Mouse (Mus musculus) limb, embryonic 15.5 days (tissue): ENCODE measurements around the gene 4931422A03Rik. TPM values are rescaled to one million over a fixed set of nuclear protein-coding genes. Genes with fewer than 3 reads are reported as not detected.
"Not testable (repeated sequence)": the region's sequence is repeated elsewhere in the genome, so short reads cannot be mapped to it uniquely, and the experiment has no call there.

Experiments
- ATAC-seq: fragments of 200-750 bp; cut with Nextera tagmentation; 2 replicates; pipeline ENCODE4 v1.8.0; 2017; ENCODE audit warnings: low read depth, moderate TSS enrichment; ENCODE audit not compliant: insufficient number of reproducible peaks, low FRiP score, low TSS enrichment
- H3K27ac ChIP-seq: fragments of 300-500 bp; sonication (generic); 2 replicates; pipeline ENCODE4 v1.5.1; 2015; ENCODE audit warnings: moderate library complexity, mild to moderate bottlenecking, inconsistent platforms
- H3K27me3 ChIP-seq: fragments of 300-500 bp; sonication (generic); 2 replicates; pipeline ENCODE4 v1.6.1; 2015; ENCODE audit warnings: inconsistent platforms
- H3K36me3 ChIP-seq: fragments of 300-500 bp; sonication (generic); 2 replicates; pipeline ENCODE4 v1.6.1; 2015; ENCODE audit warnings: inconsistent platforms
- H3K4me1 ChIP-seq: fragments of 300-500 bp; sonication (generic); 2 replicates; pipeline ENCODE4 v1.6.1; 2015; ENCODE audit warnings: inconsistent platforms
- H3K4me2 ChIP-seq: fragments of 300-500 bp; sonication (generic); 2 replicates; pipeline ENCODE4 v1.6.1; 2015; ENCODE audit warnings: mild to moderate bottlenecking, inconsistent platforms
- H3K4me3 ChIP-seq: fragments of 300-500 bp; sonication (generic); 2 replicates; pipeline ENCODE4 v1.5.1; 2015; ENCODE audit warnings: mild to moderate bottlenecking, inconsistent platforms
- H3K9ac ChIP-seq: fragments of 300-500 bp; sonication (generic); 2 replicates; pipeline ENCODE4 v1.6.1; 2015; ENCODE audit warnings: inconsistent platforms
- H3K9me3 ChIP-seq: fragments of 300-500 bp; sonication (generic); 2 replicates; pipeline ENCODE4 v1.6.1; 2016; ENCODE audit warnings: inconsistent platforms
- WGBS: fragments of 180-500 bp; shearing (Covaris S2); methylation state at CpG from one replicate; pipeline ENCODE4 v1.1.7; 2015; 5-methylcytosine and 5-hydroxymethylcytosine counted together
- polyA plus RNA-seq: library from polyadenylated mRNA; unstranded; fragments of >200 nt; fragmentation: Nextera tagmentation; extraction: Ambion mirVana; gene quantifications from 2 replicates; pipeline ENCODE4 v1.2.1, GENCODE M21; 2015

Gene 4931422A03Rik
- 2.3 TPM in 2 replicates for polyA plus RNA-seq

DNA sequence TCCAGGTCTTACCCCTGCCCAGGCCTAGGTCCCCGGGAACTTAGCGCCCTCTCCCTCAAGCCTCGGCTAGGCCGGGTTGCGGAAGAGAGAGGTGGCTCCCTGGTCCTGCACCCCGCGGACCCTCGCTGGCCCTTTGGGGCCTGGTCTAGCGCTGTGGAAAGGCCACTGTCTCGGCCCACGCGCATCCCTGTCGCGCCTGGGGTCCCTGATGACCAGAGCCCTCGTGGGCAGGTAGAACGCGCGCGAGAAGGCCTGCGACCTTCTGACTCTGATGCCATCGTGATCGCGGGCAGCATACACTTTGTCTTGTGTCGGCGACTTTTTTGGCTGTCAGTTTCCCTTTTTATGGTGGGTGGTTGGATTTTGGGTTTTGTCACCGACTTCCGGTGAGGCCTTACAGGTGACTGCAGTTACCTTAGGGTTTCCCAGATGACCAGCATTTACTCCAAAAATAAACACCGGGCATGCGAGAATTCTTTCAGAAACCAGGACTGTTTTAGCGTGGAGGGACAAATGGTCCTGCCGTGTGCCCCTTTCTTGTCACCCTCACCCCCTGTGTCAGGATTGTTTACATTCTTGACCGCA is at the start of gene 4931422A03Rik:
Gene 4931422A03Rik, minus strand, starts transcription at position 223 of the 585 bp plus-strand sequence.
- peak; percentile 32 for ATAC-seq
- H3K27me3 ChIP-seq: no peaks in the 10 kb centered on the region
- under 1% methylated on average over 32 of the region's 32 CpGs for WGBS
- H3K36me3 ChIP-seq: peaks cover 5% of the 10 kb centered on the region
- H3K27ac ChIP-seq: peak within 1 kb of the TSS; percentile 44
- H3K4me2 ChIP-seq: peak within 1 kb of the TSS; percentile 75
- H3K9me3 ChIP-seq: no peaks in the 10 kb centered on the region
- peak within 1 kb of the TSS; percentile 81 for H3K4me3 ChIP-seq
- peak within 1 kb of the TSS; percentile 91 for H3K9ac ChIP-seq
- peaks cover 15% of the 10 kb centered on the region; the same call in 1 of the 2 replicates for H3K4me1 ChIP-seq

DNA sequence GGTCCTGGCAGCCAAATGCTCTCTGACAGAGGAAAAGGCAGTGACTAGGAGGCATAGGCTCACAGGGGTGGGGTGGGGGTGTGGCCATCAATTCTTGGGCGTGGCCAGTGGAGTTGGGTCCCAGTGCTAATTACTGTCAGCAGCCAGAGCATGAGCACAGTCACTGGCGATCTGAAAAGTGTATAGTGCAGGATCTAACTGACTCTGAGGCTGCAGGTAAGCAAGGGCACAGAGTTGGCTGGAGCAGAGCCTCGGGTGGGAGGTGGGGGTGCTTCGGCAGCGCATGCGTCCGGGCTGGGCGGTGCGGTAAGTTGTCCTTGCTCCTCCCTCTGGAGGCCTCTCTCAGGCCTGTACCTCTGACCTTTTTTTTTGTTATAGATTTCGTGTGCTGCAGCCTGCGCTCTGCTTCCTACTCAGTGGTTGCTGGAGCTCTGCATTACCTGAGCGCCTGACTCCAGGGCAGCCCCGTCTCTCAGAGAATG is 41.6 kb upstream of the 4931422A03Rik start, which contains the start of gene Cd59b:
Gene Cd59b, plus strand, starts transcription at position 146 of the 482 bp plus-strand sequence.
- Histone ChIP-seq H3K4me1 (peaks cover 6% of the 10 kb centered on the region; the same call in 1 of the 2 replicates), H3K36me3 (0 out of 2 replicates have a peak, but pooled peaks cover 3% of the 10 kb centered on the region), H3K27ac (peak within 1 kb of the TSS; percentile 79; the same call in 1 of the 2 replicates), H3K4me2 (peak within 1 kb of the TSS; percentile 61), H3K9ac (peak within 1 kb of the TSS; percentile 31; the same call in 1 of the 2 replicates), H3K27me3 (no peaks in the 10 kb centered on the region), H3K9me3 (peaks cover 4% of the 10 kb centered on the region; the same call in 1 of the 2 replicates), H3K4me3 (peak within 1 kb of the TSS; percentile 45)
- ATAC-seq: peak; percentile 75; the same call in 1 of the 2 replicates
- 7% methylated on average over 13 of the region's 13 CpGs for WGBS

DNA sequence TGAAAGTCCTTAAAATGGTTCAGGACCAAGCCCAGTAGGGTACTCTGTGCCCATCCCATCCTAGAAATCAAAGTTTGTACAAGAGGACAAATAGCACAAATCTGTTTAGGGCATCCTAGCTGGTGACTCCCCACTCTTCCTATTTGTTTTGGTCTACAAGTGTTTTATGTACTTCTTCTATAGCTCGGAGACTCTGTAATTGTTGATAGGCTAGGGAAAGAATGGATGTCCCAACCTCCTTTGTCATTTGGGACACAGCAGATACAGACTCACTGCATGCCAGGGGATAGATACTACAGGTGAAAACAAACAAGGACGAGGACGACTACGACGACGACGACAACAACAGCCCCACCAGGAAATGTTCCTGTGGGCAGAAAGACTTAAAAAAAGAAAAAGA is 40.3 kb upstream of the 4931422A03Rik start, which contains the start of gene Gm10799:
Gene Gm10799, minus strand, starts transcription at position 101 of the 400 bp plus-strand sequence.
- not testable (repeated sequence) for H3K36me3 ChIP-seq, H3K4me3 ChIP-seq, H3K27me3 ChIP-seq, H3K9ac ChIP-seq, H3K9me3 ChIP-seq, H3K4me1 ChIP-seq, H3K27ac ChIP-seq, ATAC-seq, H3K4me2 ChIP-seq
- 77% methylated on average over 7 of the region's 7 CpGs for WGBS

DNA sequence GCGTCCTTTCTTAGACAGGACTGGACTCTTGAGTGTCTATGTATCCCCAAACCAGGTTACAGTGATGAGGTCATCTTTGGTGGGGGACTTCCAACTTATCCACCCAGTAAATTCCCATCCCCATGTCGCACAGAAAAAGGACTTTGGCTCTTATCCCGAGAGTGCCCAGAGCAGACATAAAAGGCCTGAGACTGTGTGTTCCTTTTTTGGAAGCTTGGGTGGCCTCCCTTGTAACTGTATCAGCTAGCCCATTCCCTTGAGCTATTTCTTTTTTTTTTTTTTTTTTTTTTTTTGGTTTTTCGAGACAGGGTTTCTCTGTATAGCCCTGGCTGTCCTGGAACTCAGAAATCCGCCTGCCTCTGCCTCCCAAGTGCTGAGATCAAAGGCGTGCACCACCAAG is 37.4 kb upstream of the 4931422A03Rik start, which contains the start of gene Gm10912:
Gene Gm10912, plus strand, starts transcription at position 301 of the 400 bp plus-strand sequence.
- not testable (repeated sequence) for ATAC-seq, H3K4me3 ChIP-seq, H3K27me3 ChIP-seq, H3K9ac ChIP-seq, H3K27ac ChIP-seq, H3K4me2 ChIP-seq, H3K9me3 ChIP-seq, H3K4me1 ChIP-seq
- WGBS: 76% methylated on average over 6 of the region's 6 CpGs
- H3K36me3 ChIP-seq: peaks cover 14% of the 10 kb centered on the region

DNA sequence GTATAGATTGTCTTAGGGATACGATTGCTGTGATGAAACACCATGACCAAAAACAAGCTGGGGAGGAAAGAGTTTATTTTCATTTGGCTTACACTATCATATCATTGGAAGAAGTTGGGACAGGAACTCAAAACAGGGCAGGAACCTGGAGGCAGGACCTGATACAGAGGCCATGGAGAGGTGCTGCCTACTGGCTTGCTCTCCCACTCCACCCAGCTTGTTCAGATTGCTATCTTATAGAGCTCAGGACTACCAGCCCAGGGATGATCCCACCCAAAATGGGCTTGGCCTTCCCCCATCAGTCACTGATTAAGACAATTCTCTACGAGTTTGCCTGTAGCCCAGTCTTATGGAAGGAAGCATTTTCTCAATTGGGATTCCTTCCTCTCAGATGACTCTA is 36.0 kb upstream of the 4931422A03Rik start:
- Histone ChIP-seq H3K4me1 (no peaks in the 10 kb centered on the region), H3K9me3 (no peaks in the 10 kb centered on the region), H3K4me2 (no peak overlapping the region), H3K27me3 (no peaks in the 10 kb centered on the region), H3K4me3 (no peak overlapping the region), H3K36me3 (peaks cover 20% of the 10 kb centered on the region), H3K9ac (no peak overlapping the region), H3K27ac (no peak overlapping the region)
- no peak for ATAC-seq
- WGBS: 76% methylated on average over 2 of the region's 2 CpGs

DNA sequence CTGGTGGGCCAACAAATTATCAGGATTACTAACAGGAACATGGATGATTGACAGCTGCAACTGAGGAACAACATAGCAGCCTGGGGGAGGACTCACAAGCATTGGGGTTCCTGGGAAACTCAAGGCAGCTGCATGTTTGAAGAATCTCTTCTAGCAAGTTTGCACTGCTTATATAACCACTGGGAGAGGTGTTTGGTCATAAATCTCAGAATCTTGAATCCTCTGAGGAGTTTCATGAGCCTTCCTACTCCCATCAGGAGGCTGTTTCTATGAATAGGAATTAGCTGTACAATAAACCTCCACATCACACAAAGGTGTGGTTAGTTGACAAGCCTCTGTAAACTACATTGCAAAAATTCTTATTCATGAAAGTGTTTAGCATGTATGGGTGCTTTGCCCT is 34.5 kb upstream of the 4931422A03Rik start:
- peaks cover 27% of the 10 kb centered on the region for H3K36me3 ChIP-seq
- H3K9ac ChIP-seq: no peak overlapping the region
- no peak overlapping the region for H3K4me2 ChIP-seq
- no peaks in the 10 kb centered on the region for H3K9me3 ChIP-seq
- H3K27ac ChIP-seq: no peak overlapping the region
- H3K27me3 ChIP-seq: no peaks in the 10 kb centered on the region
- no peaks in the 10 kb centered on the region for H3K4me1 ChIP-seq
- ATAC-seq: no peak
- H3K4me3 ChIP-seq: no peak overlapping the region

DNA sequence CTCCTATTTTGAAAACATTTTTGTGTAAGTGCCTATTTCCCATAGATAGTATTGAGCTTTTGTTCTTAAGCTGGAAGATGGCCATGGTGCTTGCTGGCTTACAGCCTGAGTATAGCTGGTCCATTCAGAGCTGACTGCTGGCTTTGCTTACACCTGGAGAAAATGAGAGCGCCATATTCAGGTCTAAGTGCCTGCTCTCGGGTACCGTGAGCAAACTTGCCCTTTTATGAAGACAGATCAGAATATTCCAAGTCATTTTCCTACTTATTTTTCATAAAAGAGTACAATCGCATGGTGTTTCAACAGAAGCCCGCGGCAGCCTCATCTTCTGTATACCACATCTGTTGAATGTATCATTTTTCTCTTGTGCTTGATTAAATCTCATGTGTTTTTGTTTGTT is 32.8 kb upstream of the 4931422A03Rik start:
- WGBS: 94% methylated on average over 6 of the region's 6 CpGs
- no peak overlapping the region for H3K4me2 ChIP-seq
- no peak overlapping the region for H3K27ac ChIP-seq
- H3K9ac ChIP-seq: no peak overlapping the region
- peaks cover 27% of the 10 kb centered on the region for H3K36me3 ChIP-seq
- no peaks in the 10 kb centered on the region for H3K27me3 ChIP-seq
- no peaks in the 10 kb centered on the region for H3K9me3 ChIP-seq
- no peaks in the 10 kb centered on the region for H3K4me1 ChIP-seq
- H3K4me3 ChIP-seq: no peak overlapping the region
- ATAC-seq: no peak

DNA sequence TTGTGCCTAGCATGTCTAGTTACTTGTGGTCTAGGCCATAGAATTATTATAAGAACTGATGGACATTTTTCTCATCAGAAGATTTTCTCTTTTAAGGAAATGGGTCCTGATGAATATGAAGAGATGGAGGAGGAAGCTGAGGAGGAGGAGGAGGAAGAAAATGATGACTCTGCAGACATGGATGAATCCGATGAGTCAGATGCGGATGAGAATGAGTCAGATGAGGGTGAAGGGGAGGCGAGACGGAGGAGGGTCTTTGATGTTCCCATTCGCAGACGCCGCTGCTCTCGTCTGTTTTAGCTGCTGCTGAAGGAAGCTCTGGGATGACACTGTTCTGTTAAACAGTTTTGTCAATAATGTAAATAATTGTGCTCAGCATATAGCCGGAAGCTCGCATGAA is 31.6 kb upstream of the 4931422A03Rik start:
- Histone ChIP-seq H3K9me3 (no peaks in the 10 kb centered on the region), H3K4me2 (no peak overlapping the region), H3K9ac (no peak overlapping the region), H3K36me3 (peaks cover 34% of the 10 kb centered on the region), H3K4me1 (no peaks in the 10 kb centered on the region), H3K27me3 (no peaks in the 10 kb centered on the region), H3K4me3 (no peak overlapping the region), H3K27ac (no peak overlapping the region)
- ATAC-seq: no peak
- 77% methylated on average over 10 of the region's 10 CpGs for WGBS

DNA sequence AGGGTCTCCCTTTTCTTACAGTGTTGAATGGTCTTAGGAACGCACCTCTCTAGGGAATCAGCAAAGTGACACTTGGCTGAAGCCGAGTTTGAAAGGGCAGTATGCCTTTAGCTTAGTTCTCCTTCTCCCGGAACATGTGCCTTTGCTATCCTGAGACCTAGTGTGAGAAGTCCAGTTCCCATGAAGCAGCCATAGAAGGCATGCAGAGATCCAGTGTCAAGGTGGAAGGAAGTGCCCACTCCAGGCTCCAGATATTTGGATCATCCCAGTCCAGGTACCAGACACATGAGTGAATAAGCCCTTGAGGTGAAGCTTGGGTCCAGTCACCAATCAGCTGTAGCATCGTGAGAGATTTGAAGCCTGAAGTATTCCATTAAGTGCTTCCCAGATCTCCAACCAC is 30.8 kb upstream of the 4931422A03Rik start:
- 94% methylated on average over 4 of the region's 4 CpGs for WGBS

DNA sequence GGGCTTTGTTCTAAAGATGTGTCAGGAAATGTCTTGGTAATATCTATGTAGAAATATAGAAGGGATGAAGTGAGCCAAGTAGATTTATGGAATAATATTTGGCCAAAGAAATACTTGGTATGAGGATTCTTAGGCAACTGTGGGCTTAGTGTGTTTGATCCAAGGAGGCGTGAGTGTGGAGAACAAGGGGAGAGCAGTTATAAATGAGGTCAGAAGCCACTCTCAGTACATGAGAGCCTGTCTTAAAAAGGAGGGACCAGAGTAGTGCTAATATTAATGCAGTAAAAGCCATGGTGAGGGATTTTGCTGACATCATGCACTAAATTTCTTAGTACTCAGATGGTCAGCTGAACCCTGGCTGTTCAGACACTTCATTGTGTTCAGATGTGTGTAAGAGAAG is 30.2 kb upstream of the 4931422A03Rik start:
- Histone ChIP-seq H3K9me3 (no peaks in the 10 kb centered on the region), H3K27ac (no peak overlapping the region), H3K4me1 (no peaks in the 10 kb centered on the region), H3K9ac (no peak overlapping the region), H3K4me3 (no peak overlapping the region), H3K27me3 (no peaks in the 10 kb centered on the region), H3K4me2 (no peak overlapping the region), H3K36me3 (peaks cover 47% of the 10 kb centered on the region)
- no peak for ATAC-seq
- WGBS: 86% methylated on average over 1 of the region's 1 CpGs

More for the DNA sequence above, 30.8 kb upstream of the 4931422A03Rik start:
- Histone ChIP-seq H3K27ac (no peak overlapping the region), H3K9ac (no peak overlapping the region), H3K4me1 (no peaks in the 10 kb centered on the region), H3K36me3 (peaks cover 43% of the 10 kb centered on the region), H3K4me3 (no peak overlapping the region), H3K27me3 (no peaks in the 10 kb centered on the region), H3K4me2 (no peak overlapping the region), H3K9me3 (no peaks in the 10 kb centered on the region)
- ATAC-seq: no peak

DNA sequence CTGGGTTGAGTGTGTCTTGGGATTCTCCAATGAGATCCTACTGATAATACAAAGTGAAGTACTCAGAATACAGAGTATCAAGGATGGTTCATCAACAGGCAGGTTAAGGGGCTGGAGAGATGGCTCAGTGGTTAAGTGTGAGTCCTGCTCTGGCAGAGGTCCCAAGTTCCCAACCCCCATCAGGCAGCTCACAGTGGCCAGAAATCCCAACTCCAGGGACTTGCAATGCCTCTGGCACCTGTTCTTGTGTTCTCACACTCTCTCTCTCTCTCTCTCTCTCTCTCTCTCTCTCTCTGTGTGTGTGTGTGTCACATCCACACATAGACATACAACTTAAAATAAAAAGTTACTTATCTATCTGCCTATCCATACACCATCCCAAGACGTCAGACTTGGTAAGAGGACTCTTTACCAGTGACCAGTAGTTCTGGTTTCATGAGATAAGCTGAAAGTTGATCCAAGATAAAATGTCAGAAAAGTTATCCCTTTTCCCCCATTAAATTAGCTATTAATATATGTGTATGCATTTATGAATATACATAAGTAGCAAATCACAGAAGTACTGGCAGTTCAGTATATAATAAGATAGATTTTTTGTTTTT is 16.4 kb upstream of the 4931422A03Rik start:
- peaks cover 42% of the 10 kb centered on the region for H3K36me3 ChIP-seq
- H3K9me3 ChIP-seq: no peaks in the 10 kb centered on the region
- no peak overlapping the region for H3K4me2 ChIP-seq
- no peak overlapping the region for H3K27ac ChIP-seq
- WGBS: 86% methylated on average over 1 of the region's 1 CpGs
- no peak overlapping the region for H3K9ac ChIP-seq
- H3K4me1 ChIP-seq: no peaks in the 10 kb centered on the region
- no peak for ATAC-seq
- H3K27me3 ChIP-seq: no peaks in the 10 kb centered on the region
- no peak overlapping the region for H3K4me3 ChIP-seq
